Mouse (Mus musculus): ENCODE results near the gene Ncmap. TPM values are rescaled to one million over a fixed set of nuclear protein-coding genes. Genes with fewer than 3 reads are reported as not detected.

Ncmap gene
- polyA plus RNA-seq, 1 experiment from 2014 or later = 1.7 TPM

DNA sequence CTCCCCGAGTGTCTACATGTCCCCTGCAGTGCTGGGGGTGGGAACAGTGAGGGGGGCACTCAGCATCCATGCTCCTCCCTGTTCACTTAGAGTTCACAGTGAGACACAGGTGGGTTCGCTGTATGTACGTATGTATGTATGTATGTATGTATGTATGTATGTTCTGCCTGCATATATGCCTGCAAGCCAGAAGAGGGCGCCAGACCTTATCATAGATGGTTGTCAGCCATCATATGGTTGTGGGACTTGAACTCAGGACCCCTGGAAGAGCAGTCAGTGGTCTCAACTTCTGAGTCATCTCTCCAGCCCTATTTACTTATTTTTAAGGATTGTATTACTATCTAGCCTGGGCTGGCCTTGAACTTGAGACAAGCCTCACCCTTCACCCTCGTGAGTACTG is 1.7 kb downstream of the Ncmap start:
- no peak for ATAC-seq (ENCODE audit: low FRiP score, low read depth)
- H3K9ac ChIP-seq = no peak overlapping the region
- H3K4me2 ChIP-seq (replicated peaks) = no peak overlapping the region
- no peaks in the 10 kb centered on the region for H3K9me3 ChIP-seq
- peaks cover 9% of the 10 kb centered on the region for H3K4me1 ChIP-seq
- H3K4me3 ChIP-seq = no peak overlapping the region
- no peaks in the 10 kb centered on the region for H3K36me3 ChIP-seq
- H3K27me3 ChIP-seq (replicated peaks) = peaks cover 45% of the 10 kb centered on the region
- no peak overlapping the region for H3K27ac ChIP-seq
- 85% methylated on average over 5 of the region's 5 CpGs for WGBS

DNA sequence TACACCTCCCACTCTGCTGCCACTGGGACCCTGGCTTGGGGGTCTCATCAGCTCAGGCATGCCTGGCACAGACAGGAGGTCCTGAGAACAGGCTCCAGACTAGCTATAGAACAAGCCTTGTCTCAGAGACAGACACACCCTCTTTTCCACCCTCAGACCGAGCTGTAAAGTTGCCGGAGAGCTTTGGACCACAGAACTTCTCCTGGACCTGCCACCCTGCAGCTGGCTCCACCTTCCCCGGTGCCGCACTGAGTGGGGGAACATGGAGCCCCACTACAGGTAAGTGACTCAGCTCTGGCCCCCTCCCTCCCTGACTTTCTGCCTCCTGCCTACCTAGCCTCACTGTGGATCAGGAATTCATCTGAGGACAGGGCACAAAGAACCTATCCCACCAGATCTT is 2.7 kb downstream of the Ncmap start:
- no peak overlapping the region for H3K27ac ChIP-seq
- no peak overlapping the region for H3K4me3 ChIP-seq
- H3K9me3 ChIP-seq = no peaks in the 10 kb centered on the region
- 83% methylated on average over 4 of the region's 4 CpGs for WGBS
- peaks cover 9% of the 10 kb centered on the region for H3K4me1 ChIP-seq
- no peak overlapping the region for H3K4me2 ChIP-seq (replicated peaks)
- H3K27me3 ChIP-seq (replicated peaks) = peaks cover 45% of the 10 kb centered on the region
- H3K36me3 ChIP-seq = no peaks in the 10 kb centered on the region
- no peak overlapping the region for H3K9ac ChIP-seq
- no peak for ATAC-seq (ENCODE audit: low FRiP score, low read depth)

DNA sequence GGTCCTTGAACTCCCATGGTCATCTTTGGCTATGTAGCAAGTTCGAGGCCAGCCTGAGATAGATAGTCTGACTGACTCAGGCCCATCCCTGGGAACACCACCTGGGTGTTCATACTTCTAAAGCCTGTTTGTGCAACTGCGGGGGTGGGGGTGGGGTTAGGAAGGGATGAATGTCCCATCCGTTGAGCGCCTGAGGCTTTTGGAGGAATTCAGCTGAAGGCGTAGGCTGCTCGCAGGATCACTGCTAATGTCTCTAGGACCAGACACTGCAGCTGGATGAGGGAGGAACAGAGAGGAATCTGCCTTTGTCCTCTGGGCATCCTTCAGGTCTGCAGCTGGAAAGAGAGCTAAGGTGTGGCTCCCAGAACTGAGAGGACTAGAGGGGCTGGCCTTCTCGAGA is 3.4 kb downstream of the Ncmap start:
- no peak for ATAC-seq (ENCODE audit: low FRiP score, low read depth)
- Histone ChIP-seq H3K4me3 (no peak overlapping the region), H3K36me3 (no peaks in the 10 kb centered on the region), H3K9ac (no peak overlapping the region), H3K4me1 (peaks cover 9% of the 10 kb centered on the region), H3K27me3 (replicated peaks) (peaks cover 44% of the 10 kb centered on the region), H3K27ac (no peak overlapping the region), H3K9me3 (no peaks in the 10 kb centered on the region), H3K4me2 (replicated peaks) (no peak overlapping the region)
- 82% methylated on average over 7 of the region's 7 CpGs for WGBS

DNA sequence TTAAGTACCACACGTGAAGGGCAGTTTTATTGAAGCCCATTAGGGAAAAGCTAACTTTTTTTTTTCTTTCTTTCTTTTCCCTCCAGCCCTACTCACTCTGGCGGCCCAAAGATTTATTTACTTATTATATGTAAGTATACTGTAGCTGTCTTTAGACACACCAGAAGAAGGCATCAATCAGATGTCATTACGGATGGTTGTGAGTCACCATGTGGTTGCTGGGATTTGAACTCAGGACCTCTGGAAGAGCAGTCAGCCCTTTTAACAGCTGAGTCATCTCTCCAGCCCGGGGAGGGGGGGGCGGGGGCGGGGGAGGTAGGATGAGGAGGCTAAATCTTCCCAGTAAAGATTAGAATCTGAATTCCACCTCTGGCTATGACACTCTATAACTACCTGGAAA is 4.6 kb downstream of the Ncmap start:
- Histone ChIP-seq H3K4me1 (peaks cover 8% of the 10 kb centered on the region), H3K4me2 (replicated peaks) (no peak overlapping the region), H3K4me3 (no peak overlapping the region), H3K36me3 (no peaks in the 10 kb centered on the region), H3K27me3 (replicated peaks) (peaks cover 31% of the 10 kb centered on the region), H3K9me3 (no peaks in the 10 kb centered on the region), H3K9ac (no peak overlapping the region), H3K27ac (no peak overlapping the region)
- WGBS = 76% methylated on average over 6 of the region's 6 CpGs
- ATAC-seq (ENCODE audit: low FRiP score, low read depth) = no peak

DNA sequence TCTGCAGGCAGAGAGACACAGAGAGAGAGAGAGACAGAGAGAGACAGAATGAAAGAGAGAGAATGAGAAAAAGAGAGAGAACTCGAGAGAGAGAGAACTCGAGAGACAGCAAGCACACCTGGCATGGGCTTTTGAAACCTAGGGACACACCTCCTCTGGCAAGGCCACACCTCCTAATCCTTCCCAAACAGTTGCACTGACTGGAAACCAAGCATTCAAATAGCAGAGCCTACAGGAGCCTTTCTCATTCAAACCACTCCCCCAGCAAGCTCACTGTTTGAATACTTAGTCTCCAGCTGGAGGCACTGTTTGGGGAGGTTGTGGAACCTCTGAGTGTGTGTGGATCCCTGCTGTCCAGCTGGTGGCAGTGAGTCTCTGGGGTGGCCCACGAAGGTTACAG is 5.2 kb downstream of the Ncmap start:
- H3K4me1 ChIP-seq = peaks cover 2% of the 10 kb centered on the region
- no peaks in the 10 kb centered on the region for H3K36me3 ChIP-seq
- no peak for ATAC-seq (ENCODE audit: low FRiP score, low read depth)
- 76% methylated on average over 3 of the region's 3 CpGs for WGBS
- no peak overlapping the region for H3K9ac ChIP-seq
- no peak overlapping the region for H3K27ac ChIP-seq
- no peaks in the 10 kb centered on the region for H3K9me3 ChIP-seq
- peaks cover 26% of the 10 kb centered on the region for H3K27me3 ChIP-seq (replicated peaks)
- H3K4me2 ChIP-seq (replicated peaks) = no peak overlapping the region
- no peak overlapping the region for H3K4me3 ChIP-seq

DNA sequence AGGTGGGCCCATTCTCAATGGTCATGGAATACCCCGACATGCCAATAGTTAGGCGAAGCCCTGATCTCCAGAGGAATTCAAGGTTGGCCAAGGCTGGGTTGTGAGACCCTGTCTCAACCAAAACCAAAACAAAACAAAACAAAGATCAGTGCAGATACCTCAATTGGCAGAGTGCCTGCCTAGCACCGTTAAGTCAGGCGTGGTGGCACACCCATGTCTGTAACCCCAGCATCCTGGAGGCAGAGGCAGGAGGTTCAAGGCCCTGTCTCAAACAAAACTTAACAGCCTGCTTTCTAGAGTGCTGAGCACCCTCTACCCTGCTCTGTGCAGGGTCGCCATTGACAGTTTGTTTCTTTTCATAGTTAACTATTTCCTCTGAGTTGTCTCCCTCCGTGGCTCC is 7.0 kb downstream of the Ncmap start:
- Histone ChIP-seq H3K27me3 (replicated peaks) (peaks cover 8% of the 10 kb centered on the region), H3K27ac (no peak overlapping the region), H3K4me2 (replicated peaks) (no peak overlapping the region), H3K36me3 (no peaks in the 10 kb centered on the region), H3K4me3 (no peak overlapping the region), H3K4me1 (no peaks in the 10 kb centered on the region), H3K9ac (no peak overlapping the region), H3K9me3 (no peaks in the 10 kb centered on the region)
- WGBS = 74% methylated on average over 6 of the region's 6 CpGs
- no peak for ATAC-seq (ENCODE audit: low FRiP score, low read depth)

DNA sequence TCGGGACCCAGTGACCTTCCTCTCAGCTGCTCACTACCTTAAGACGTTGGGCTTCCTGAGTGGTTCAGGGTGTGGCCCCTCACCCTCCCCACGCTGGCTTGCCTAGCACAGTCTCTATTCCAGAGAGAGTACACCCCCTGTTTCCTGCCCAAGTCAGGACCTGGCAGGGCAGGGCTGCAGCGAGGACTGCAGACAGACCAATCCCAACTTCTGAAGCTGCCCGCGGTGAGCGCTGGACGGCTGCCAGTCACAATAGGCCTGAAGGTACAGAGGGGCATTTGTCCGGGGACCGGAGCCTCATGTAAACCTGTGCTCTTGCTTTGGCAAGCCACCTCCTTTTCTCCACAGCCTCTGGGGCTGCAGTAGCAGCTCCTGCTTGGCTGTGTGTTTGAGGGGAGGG is 12.4 kb downstream of the Ncmap start:
- Histone ChIP-seq H3K4me2 (replicated peaks) (no peak overlapping the region), H3K9me3 (no peaks in the 10 kb centered on the region), H3K27ac (no peak overlapping the region), H3K27me3 (replicated peaks) (peaks cover 7% of the 10 kb centered on the region), H3K4me1 (no peaks in the 10 kb centered on the region), H3K36me3 (no peaks in the 10 kb centered on the region), H3K4me3 (no peak overlapping the region), H3K9ac (no peak overlapping the region)
- ATAC-seq (ENCODE audit: low FRiP score, low read depth) = no peak
- WGBS = 64% methylated on average over 10 of the region's 10 CpGs

DNA sequence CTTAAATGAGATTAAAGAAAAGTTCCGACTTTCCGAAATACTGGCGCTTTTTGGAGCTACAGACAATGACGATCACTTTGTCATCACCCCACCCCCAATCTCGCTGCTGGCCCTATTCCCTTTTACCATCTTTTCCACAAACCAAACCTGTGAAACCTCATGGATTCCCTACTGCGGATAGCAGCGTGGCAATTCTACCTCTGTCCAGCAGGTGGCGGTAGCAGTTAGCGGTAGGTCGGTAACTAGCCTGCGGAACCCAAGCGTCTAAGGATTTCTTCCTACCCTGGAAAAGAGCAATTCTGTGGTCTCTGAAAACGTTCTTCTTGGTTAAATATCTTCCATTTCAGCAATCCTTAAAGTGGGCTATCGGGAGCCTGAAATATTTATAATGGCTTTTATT is 15.7 kb downstream of the Ncmap start:
- H3K4me2 ChIP-seq (replicated peaks) = no peak overlapping the region

DNA sequence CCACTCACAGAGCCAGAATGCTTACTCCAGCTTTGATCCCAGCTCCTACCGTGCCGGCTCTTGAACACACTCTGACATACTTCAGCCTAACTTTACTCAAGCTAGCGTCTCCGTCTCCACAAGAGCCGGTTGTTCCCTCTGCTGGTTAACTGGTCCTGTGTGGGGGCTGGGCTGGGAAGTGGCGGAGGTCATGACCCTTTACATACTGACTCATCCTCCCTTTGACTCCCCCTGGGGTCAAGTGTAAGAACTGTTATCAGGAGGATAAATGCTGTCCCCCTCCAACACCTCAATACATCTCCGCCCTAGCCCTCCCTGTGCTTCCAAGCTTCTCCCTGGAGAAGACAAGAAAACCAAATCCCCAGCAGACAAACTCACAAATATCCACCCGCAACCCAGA is 16.7 kb downstream of the Ncmap start:
- no peak for ATAC-seq (ENCODE audit: low FRiP score, low read depth)
- Histone ChIP-seq H3K27ac (no peak overlapping the region), H3K4me3 (no peak overlapping the region), H3K36me3 (no peaks in the 10 kb centered on the region), H3K27me3 (replicated peaks) (peaks cover 7% of the 10 kb centered on the region), H3K9ac (no peak overlapping the region), H3K4me2 (replicated peaks) (no peak overlapping the region), H3K4me1 (no peaks in the 10 kb centered on the region), H3K9me3 (no peaks in the 10 kb centered on the region)
- WGBS = 47% methylated on average over 8 of the region's 8 CpGs

More for the DNA sequence above, 15.7 kb downstream of the Ncmap start:
- 5% methylated on average over 14 of the region's 14 CpGs for WGBS
- Histone ChIP-seq H3K4me3 (no peak overlapping the region), H3K9ac (no peak overlapping the region), H3K27me3 (replicated peaks) (peaks cover 7% of the 10 kb centered on the region), H3K27ac (no peak overlapping the region), H3K36me3 (no peaks in the 10 kb centered on the region), H3K9me3 (no peaks in the 10 kb centered on the region), H3K4me1 (no peaks in the 10 kb centered on the region)
- ATAC-seq (ENCODE audit: low FRiP score, low read depth) = no peak

DNA sequence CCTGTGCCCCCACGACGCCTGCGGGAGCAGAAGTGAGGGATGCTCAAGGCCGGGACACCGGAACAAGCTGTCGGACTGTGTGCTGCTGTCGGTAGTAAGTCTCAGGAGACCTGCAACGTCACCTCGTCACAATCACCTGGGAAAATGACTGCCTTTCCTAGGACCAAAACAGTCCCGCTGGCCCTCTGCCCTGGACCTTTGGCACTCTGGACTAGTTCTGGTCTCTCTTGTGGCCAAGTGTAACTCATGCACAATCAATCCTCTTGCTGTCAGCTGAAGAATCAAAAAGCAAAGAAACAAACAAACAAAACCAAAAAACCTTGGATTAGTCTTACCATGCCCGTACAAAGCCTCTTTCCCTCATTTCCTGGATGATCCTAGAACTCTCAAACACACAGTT is 20.8 kb downstream of the Ncmap start:
- Histone ChIP-seq H3K9ac (no peak overlapping the region), H3K4me2 (replicated peaks) (no peak overlapping the region), H3K27ac (no peak overlapping the region), H3K9me3 (no peaks in the 10 kb centered on the region), H3K27me3 (replicated peaks) (no peaks in the 10 kb centered on the region), H3K4me3 (no peak overlapping the region), H3K4me1 (no peaks in the 10 kb centered on the region), H3K36me3 (no peaks in the 10 kb centered on the region)
- ATAC-seq (ENCODE audit: low FRiP score, low read depth) = no peak
- 89% methylated on average over 11 of the region's 11 CpGs for WGBS

DNA sequence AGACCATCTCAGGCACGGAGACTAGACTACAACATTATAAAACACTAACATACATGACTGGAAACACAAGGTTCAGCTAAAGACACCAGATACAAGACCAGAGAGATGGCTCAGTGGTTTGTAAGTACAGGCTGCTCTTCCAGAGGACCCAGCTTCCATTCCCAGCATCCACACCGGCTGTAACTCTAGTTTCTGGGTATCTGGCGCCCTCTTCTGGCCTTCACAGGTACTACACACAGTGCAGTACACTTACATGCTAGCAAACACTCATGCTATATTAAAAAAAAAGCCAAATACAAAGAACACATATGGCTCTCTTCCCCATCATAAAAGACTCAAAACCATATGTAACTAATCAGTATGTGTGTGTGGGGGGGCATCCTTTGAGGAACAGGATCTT is 22.6 kb downstream of the Ncmap start:
- H3K27me3 ChIP-seq (replicated peaks) = no peaks in the 10 kb centered on the region
- no peaks in the 10 kb centered on the region for H3K4me1 ChIP-seq
- 62% methylated on average over 3 of the region's 3 CpGs for WGBS
- no peak overlapping the region for H3K4me2 ChIP-seq (replicated peaks)
- H3K4me3 ChIP-seq = no peak overlapping the region
- no peak overlapping the region for H3K9ac ChIP-seq
- no peaks in the 10 kb centered on the region for H3K9me3 ChIP-seq
- no peak for ATAC-seq (ENCODE audit: low FRiP score, low read depth)
- no peaks in the 10 kb centered on the region for H3K36me3 ChIP-seq
- H3K27ac ChIP-seq = no peak overlapping the region

DNA sequence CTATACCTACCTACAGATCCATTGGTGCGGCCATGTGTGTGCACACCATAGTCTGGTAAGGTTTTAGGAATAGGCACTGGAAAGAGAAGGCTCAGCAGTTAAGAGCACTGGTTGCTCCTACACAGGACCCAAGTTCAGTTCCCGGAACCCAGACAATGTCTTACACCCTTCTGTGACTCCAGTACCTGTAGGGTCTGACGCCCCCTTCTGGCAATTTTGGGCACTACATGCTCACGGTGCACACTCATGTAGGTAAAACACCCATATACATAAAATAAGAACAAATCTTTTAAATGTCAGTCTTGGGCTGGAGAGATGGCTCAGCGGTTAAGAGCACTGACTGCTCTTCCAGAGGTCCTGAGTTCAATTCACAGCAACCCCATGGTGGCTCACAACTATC is 24.7 kb downstream of the Ncmap start:
- H3K4me3 ChIP-seq = no peak overlapping the region
- no peak for ATAC-seq (ENCODE audit: low FRiP score, low read depth)
- H3K27ac ChIP-seq = no peak overlapping the region
- no peak overlapping the region for H3K4me2 ChIP-seq (replicated peaks)
- no peak overlapping the region for H3K9ac ChIP-seq
- no peaks in the 10 kb centered on the region for H3K4me1 ChIP-seq
- no peaks in the 10 kb centered on the region for H3K27me3 ChIP-seq (replicated peaks)
- WGBS = 83% methylated on average over 5 of the region's 5 CpGs
- no peaks in the 10 kb centered on the region for H3K9me3 ChIP-seq
- no peaks in the 10 kb centered on the region for H3K36me3 ChIP-seq

DNA sequence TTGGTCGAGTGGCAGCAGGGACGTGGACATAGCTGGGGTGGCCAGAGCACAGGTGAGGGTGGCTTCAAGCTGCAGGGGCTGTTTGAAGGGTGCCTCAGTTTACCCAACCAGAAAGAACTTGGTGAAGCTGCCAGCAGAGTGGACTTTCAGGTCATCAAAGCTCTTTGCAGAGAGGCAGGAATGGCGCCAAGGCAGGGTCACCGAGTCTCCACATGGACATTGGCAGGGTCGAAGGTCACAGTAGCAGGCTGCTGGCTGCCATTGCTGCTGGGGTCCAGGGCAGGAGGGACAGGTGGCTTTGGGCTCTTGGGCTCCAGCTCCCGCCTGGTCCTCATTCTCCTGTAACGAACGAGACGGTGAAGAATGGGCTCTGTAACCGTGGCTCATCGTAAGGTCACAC is 27.7 kb downstream of the Ncmap start:
- no peak for ATAC-seq (ENCODE audit: low FRiP score, low read depth)
- H3K4me3 ChIP-seq = no peak overlapping the region
- no peaks in the 10 kb centered on the region for H3K9me3 ChIP-seq
- 65% methylated on average over 11 of the region's 11 CpGs for WGBS
- no peaks in the 10 kb centered on the region for H3K36me3 ChIP-seq
- H3K27me3 ChIP-seq (replicated peaks) = no peaks in the 10 kb centered on the region
- no peak overlapping the region for H3K4me2 ChIP-seq (replicated peaks)
- no peak overlapping the region for H3K9ac ChIP-seq
- no peaks in the 10 kb centered on the region for H3K4me1 ChIP-seq
- no peak overlapping the region for H3K27ac ChIP-seq

DNA sequence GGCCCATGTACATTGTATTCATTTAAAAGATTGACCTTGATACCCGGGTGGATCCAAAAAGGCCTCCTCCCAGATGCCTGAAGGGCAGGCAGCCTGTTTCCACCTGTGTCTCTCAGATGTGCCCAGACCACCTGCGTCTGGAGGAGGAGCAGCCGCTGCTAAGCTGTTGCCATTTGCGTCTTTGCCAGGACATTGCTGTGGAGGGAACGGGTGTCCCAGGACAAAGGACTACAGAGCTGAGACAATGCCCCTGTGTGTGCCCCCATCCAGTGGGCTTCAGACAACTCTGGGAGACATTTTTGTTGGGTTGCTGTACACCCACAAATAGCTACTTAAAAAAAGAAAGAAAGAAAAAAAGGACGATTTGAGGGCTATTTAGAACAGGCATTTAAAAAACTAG is 35.2 kb downstream of the Ncmap start:
- Histone ChIP-seq H3K27me3 (replicated peaks) (no peaks in the 10 kb centered on the region), H3K9ac (no peak overlapping the region), H3K36me3 (no peaks in the 10 kb centered on the region), H3K27ac (no peak overlapping the region), H3K4me3 (no peak overlapping the region), H3K4me1 (no peaks in the 10 kb centered on the region), H3K4me2 (replicated peaks) (no peak overlapping the region), H3K9me3 (no peaks in the 10 kb centered on the region)
- ATAC-seq (ENCODE audit: low FRiP score, low read depth) = no peak
- 35% methylated on average over 6 of the region's 6 CpGs for WGBS
